Mouse (Mus musculus) NIH3T3 (cell line): ENCODE measurements around the gene Postn.

ENCODE experiments used
- DNase-seq: peaks from one replicate; pipeline ENCODE4 v3.0.0-alpha.2; 2012; ENCODE audit warnings: low read depth

Gene Postn

DNA sequence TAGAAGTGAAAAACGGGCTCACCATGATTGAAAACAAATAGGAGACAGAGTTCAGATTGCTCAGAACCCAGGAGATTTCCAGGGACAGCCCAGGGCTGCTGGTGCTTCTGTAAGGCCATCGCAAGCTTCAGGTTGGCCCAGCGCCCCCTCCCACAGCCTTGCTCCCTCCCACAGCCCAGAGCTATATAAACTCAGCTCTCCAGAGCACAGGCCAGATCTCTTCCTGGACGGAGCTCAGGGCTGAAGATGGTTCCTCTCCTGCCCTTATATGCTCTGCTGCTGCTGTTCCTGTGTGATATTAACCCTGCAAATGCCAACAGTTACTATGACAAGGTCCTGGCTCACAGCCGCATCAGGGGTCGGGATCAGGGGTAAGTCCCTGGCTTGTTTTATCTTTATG lies at the start of gene Postn:
Gene Postn, plus strand, starts transcription at position 213 of the 400 bp plus-strand sequence.
- peak; percentile 55 for DNase-seq

DNA sequence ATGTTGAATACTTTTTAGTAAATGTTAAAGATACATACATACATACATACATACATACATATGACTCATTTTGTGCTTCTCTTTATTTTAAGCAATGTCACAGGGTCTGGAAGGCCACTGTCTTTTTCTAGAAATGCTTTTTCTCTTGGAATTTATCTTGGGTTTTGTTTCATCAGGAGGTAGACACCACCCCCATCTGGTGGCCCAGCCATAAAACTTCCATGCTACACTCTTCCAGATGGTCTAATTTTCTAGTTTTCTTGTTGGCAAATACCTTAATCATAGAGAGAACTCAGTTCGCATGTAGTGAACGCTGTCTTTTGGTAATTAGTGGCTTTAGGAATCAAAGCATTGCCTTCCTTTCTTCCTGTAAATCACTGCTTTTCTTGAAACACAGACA lies 46.9 kb upstream of the Postn start:
- peak; percentile 10 for DNase-seq

DNA sequence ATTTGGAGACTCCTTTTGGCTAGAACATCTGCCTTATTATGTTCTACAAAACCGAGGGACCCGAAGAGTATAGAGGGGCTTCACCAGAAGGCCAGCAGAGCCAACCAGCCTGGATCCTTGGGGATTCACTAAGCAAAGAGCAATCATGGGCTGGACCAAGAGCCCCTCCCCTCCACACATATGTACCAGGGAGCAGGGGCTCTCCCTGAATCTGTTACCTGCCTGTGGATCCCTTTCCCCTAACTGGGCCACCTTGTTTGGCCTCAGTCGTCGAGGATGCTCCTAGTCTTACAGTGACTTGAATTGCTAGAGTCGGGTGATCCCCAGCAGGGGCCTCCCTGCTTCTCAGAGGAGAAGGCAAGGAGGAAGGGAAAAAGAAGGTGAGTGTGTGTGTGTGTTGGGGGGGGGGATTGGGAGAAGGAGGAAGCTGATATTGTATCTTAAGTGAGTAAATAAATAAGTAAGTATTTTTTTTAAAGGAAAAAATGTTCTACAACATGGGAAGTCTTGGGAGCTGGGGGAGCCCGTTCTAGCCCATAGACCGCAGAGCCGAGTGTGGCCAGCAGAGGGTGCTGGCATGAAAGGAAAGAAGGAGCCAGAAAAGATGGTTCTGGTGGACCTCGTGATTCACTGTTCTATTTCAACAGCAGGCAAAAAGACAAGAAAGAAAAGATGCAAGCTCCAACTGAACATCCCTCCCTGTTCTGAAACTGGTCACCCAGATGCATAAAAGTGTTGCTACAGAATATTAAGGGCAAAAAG lies 7.8 kb upstream of the Postn start:
- DNase-seq = peak; percentile 93

DNA sequence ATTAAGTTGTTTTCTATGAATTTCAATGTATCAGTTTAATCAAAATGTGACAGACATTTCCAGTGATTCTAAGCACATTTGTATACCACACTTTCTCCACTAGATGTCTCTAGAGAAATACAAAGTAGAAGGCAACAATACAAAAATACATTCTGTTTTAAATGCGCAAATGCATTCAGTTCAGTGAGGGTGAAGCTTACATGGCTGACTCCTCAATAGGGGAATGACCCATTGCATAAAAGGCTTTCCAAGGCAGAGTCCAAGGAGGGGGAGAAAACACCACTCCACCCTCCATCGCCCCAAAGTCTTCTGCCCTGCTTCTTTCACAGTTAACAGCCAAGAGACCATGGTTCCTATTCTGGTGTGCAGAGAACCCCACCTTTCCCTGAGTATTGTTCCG lies 3.3 kb upstream of the Postn start:
- peak; percentile 74 for DNase-seq

DNA sequence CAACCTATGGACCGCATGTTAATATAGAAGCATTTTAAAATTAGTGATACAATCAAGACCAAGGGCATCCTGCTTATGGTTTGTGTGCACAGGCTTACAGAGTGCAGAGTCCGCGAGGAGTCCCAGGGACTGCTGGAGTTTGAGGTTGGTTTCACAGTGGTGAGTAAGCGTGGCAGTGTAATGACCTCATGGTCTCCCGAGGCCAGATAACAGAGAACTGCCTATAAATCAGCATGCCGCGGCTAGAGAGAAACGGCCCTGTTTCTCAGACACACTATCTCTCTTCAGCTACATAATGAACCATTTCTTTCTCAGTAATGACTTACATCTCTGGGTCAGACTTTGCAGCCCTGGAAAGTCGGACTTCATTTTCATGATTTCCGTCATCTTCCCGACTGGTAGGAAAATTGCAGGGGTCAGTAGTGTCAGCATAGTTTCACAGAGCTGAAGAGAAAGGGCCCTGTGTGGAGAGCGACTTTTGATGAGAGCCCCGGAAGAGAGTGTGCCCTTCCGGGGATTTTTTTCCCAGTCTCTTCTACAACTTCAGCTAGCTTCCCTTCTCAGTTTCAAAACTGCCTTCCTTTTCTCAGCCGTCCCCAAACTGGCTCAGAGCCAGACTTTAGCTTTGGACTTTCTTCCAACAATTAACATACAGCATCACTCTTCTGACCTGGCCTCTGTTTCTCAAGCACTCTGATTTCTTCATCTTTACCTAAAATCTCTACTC lies 2.3 kb upstream of the Postn start:
- peak; percentile 93 for DNase-seq

DNA sequence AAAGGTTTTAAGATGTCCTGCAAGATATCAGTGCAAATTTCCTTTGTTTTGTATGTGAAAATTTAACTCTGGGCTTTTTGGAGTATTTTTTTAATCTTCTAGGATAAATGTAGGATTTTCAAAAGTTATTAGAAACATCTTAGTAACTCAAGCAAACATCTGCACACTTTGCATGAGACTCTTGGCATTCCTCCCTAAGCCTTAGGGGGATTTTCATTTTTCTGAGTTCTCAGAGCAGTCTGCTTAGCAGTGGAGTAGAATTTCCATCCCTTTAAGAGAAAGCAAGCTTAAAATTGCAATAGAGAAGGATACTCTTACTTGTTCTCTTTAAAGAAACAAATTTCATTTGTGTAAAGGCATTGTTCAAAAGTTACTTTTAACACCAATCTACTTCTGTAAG lies 747 bp downstream of the Postn start:
- DNase-seq = peak; percentile 78

DNA sequence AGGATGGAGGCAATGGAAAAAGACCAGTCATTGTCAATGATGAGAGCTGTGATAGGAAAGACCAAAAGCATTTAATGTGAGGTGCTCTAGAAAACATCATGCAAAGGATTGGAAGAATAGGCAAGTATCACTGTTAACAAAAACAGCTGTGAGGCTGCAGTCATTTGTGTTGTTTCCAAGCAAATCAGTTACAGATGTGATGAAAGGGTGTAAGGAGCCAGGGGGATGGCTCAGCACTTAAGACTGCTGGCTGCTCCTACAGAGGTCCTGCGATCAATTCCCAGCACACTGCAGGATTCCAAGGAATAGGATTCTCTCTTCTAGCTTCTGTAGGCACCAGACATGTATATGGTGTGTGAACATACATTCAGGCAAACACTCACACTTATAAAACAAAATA lies 10.1 kb downstream of the Postn start:
- DNase-seq = peak; percentile 68

DNA sequence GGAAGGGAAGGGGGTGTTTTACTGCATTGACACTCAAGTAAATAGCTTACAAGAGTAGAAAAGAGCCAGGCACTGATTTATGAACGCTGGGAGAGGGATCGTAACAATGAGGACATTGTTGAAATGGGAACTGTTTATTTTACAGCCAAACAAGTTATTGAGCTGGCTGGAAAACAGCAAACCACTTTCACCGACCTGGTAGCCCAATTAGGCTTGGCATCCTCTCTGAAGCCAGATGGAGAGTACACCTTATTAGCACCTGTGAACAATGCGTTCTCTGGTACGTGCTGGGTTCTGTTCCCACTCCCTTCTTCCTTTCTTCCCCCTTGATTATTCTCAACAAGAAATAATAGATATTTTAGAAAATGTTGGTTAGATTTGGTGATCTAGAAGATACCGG lies 11.7 kb downstream of the Postn start:
- no peak for DNase-seq

DNA sequence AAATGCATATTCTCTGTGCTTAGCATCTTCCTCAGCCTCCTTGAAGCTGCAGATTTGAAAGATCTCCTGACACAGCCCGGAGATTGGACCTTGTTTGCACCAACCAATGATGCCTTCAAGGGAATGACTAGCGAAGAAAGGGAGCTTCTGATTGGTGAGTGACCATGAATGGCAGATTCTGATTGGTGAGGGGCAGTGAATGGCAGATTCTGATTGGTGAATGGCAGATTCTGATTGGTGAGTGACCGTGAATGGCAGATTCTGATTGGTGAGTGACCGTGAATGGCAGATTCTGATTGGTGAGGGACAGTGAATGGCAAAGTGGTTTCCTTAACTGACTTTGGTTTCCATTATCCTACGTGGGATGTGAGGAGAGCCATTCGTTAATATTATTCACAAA lies 15.1 kb downstream of the Postn start:
- DNase-seq = no peak

DNA sequence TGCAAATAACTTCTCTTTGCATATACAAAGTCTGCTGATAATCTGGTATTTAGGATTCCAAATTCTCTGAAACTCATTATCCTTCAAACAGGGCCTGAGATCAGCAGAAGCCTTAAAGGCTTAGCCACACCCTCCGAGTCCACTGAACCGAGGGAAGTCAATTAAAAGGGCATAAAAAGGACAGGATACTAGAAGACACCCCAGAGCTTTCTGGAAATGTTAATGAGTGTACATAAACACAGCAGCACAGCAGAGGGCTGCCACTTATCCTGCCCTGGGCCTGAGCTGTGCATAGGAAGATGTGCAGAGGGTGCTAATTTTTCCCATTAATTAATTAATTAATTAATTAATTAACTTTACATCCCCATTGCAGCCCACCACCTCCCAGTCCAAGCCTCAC lies 16.7 kb downstream of the Postn start:
- no peak for DNase-seq

DNA sequence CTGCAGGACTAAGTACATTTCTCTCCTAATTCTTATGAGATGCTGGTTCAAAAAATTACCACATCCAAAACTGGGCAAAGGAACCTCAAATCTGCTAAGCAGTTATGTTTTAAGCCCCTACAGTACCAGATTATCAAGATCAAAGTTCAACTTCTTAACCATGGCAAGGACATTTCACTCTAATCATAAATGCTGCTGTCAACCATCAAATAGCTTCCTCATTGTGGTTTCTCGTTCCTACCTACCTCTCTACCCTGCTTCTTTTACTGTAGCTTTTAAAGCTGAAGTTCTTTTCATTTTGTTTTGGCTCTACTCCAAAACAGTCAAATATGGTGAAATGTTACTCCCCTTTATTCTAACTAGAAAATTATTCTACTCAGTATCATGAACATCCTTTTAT lies 17.2 kb downstream of the Postn start:
- DNase-seq = no peak

DNA sequence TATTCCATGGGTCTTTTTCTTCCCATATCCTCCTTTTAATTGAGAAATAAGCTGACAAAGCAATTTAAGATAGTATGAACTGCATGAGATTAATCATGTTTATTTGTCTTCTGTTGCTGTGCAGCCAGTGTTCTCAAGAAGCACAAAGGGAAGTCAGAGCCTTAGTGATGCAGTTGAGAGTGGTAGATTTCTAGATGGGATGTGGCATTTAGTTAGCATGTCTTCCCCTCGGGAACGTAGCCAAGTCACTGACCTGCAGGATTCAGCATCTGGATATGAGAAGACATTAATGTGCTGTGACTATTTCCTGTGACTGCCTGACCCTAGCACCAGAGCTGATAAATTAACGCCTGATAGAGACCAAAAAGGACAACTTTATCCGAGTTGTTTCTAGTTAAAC lies 19.1 kb downstream of the Postn start:
- no peak for DNase-seq

DNA sequence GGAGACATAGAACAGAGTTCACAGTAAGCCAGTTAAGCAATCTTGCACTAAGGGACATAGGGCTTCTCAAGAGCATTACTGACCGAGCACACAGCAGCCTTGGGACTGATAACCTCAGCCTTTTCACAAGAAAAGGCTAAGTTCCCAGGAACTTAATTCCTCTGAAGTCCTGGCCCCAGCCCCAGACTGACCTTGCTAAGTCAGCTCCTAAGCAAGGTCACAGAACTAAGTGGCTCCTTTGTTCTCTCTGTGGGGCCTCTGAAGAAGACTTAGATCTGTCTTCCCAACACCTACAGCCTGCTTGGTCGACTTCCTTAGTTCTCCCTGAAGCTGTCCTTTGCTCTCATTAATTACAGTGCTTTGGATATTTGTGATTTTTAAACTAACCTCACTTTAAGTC lies 38.4 kb downstream of the Postn start:
- DNase-seq = no peak

DNA sequence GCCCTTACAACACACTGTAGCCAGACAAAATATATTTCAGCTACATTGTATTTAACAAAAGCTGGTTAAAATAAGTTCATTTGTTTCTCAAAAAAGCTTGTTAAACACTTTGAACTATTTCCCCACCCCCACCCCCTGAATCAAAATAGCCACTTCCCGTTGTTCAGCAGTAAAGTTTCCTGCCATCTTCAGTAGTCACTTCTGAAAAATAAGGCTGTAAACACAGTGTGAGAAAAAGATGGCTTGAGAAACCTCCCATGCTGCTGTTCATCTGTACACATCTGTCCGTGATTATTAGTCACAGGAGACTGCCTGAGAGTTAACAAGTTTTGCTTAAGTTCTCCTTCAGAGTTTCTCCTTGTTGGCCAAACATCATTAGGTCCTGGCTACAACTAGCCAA lies 39.0 kb downstream of the Postn start:
- DNase-seq = peak; percentile 37

DNA sequence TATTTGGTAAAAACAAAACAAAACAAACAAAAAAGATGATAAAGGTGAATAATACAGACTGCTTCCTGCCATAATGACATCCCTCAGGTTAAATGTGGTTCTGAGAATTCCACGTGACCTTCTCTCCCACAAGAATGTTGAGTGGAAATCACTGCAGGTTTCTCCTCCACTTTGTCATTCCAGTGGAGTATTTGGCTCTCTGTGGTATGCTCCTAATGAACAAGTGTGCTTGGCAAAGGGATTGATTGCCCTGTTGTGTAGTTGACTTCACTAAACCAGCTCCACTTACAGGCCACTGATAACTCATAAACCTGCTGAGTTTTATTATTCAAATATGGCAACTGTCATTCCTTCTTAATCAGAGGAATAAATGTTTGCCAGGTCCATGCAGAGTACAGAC lies 39.7 kb downstream of the Postn start:
- no peak for DNase-seq

DNA sequence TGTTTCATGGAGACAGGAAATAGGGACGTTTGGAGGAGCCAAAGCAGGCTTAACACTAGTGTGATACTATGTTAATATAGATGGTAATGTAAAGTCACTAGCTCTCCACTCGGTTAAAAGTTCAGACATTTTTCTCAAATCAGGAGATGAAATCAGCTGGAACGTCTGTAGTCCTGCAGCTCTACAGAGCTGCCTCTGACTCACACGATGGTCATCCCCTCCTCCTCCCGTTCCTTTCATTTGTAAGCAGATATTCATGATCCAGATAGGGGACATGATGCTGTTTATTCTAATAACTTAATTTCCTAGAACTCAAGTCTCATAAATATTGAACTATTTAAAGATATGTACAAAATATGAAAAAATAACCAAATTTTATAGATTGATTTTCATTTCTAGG lies 40.8 kb downstream of the Postn start:
- DNase-seq = peak; percentile 64

DNA sequence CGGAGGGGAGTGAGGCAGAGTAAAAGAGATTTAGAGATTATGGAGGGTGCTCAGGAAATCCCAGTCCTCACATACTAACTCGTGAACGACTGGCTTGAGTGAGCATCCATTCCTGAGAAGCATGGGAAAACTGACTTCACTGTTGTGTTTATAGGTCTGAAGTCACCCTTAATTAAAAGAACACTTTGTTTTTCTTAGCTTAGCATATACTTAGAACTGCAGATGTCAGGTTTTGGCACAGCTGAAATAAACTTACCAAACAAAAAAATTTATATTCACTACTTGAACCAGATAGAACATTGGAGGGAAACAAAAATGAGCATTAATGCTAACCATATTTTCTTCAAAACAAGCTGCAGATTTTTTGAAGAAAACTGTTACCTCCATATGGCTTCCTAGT lies 42.9 kb downstream of the Postn start:
- DNase-seq = peak; percentile 52

DNA sequence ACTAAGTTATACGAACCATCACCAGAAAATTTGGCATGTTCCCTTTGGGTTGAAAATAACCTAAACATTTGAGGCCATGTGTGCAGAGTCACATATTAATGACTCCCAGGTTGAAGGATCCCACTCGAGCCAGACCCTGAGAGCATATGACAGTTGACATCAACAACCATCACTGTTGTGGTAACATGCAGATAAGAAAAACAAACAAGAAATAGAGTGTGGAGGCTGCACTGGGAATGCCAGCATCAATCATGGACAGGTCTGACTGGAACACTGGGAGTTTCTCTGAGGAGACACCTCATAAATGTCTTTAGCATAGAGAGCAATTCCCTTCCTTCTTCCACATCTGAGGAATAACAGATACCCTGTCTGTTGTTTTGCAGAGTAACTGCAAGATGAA lies 45.7 kb downstream of the Postn start:
- peak; percentile 27 for DNase-seq

DNA sequence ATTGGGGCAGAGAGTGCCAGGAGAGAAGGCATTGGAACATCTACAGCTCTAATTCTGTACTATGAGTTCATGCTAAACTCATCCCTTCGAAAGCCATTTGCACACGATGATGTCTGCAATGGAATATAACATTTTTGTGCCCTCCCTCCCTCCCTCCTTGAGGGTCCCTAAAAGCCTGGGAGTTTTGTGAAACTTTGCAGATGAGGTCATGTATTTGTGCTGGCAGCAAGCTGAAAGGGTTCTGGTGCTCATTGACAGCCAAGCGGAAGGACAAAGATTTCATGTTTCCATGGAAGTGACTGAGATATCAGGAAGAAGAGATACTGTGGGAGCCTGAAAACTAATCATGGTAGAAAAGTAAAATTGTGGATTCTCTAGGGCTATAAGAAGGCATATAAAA lies 50.1 kb downstream of the Postn start:
- no peak for DNase-seq

DNA sequence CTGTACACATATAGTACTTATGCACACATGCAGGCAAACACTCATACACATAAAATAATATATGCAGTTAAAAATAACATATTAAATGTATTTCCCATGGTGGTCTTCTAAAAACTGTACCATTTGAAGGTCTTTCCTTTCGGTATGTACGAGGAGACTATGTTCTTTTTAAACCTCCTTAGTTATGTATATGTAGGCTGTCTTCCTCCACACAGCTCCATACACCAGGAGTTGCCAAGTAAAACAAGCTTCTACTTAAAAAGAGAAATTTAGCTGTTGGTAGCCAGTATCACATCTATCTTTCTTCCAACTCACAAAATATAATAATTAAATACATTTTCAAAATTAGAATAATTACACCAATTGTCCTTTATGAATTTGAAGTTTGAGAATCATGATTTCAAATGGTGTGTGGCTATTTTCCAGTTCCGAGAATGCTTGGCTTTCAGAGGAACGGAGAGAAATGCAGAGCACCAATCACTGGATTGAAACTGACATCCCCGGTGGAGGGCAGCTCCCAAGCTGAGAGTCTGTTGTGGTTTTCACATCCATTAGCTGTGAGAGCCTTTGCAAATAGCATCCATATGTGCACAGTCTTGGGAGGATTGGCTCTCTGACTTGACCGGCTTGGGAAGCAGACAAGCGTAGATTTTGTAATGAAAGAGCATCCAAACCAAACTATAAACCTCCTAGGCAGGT lies 52.1 kb downstream of the Postn start:
- DNase-seq = peak; percentile 83

DNA sequence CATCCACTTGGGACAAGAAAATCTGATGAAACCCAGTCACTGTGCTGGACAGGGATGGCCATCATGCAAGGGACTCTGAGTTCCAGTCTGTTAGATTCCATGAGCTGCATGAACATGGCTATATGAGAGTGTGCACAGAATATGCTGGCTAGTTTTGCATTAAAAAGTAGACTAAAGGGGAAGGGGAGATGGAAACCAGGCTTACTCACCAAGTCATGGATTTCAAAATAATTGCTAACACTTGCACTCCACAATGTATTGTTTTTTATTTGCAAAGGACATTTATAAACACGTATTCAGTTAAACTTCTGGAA lies 52.6 kb downstream of the Postn start:
- DNase-seq = no peak

DNA sequence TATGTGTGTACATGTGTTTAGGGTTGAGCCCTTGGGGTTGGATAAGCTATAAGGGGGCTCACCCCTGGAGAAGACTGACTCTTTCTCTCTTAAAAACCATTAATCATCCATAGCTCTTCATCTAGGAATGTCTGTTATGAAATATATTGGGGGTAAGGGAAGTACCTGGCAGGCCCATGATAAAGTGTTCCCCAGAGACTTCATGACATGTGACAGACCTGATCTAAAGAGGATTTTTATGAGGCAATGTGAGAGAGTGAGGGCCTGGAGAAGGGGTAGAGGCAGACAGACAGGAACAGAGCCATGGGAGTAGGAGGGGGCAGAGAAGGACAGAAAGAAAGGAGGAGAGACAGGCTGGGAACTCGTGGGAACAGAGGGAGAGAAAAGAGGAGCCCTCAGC lies 53.5 kb downstream of the Postn start:
- DNase-seq = peak; percentile 25

DNA sequence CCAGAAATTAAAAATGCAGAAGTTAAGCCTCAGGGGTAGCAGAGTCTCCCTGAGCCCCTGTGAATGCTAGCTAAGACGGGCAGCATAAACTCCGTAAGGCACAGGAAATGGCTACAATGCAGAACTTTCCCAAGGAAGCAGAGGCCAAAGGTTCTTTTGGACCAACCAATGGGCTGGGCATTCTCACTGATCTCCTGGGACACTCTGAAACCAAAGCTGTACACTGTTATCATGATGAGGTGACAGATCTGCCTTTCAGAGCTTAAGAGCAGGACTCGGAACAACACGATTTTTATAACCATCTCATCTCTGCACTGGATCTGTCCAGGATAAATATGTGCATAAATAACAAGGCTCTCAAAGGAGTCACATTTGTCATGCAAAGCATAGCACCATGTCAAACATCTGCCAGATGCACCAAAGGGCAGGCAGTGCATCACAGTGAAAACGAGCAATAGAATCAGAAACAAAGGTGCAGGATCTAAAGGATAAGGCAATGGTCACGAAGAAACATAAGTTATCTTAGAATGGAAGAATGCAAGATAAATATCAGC lies 57.0 kb downstream of the Postn start:
- no peak for DNase-seq
